ENCODE assay signal across 22 mouse cellular contexts in genomic region chr6:125240617-125241016, GRCm38 (mm10). TPM values are rescaled to one million over a fixed set of nuclear protein-coding genes. Genes with fewer than 3 reads are reported as not detected.
"Had no signal": no experiment of that assay in that cellular context is flagged by ENCODE, and none has a peak within 500 bp of the region (broad histone marks: within the 10 kb centered on the region; RNA-seq: fewer than 3 reads in every experiment).

No protein-coding gene starts in this region.

- DNase-seq: liver, embryonic 13.5 days; liver, postnatal 0 days; lung, adult 2 months; lung, postnatal 14 days; lung, postnatal 36 days; right cerebral cortex, postnatal 14 days had no signal

- H3K27ac ChIP-seq: liver, embryonic 13.5 days; liver, embryonic 15.5 days; lung, embryonic 15.5 days; macrophage; midbrain, embryonic 12.5 days; midbrain, embryonic 15.5 days; neural tube, embryonic 12.5 days; stomach, embryonic 15.5 days; stomach, postnatal 0 days had no signal

- H3K4me3 ChIP-seq: liver, embryonic 13.5 days; liver, embryonic 15.5 days; lung, embryonic 15.5 days; megakaryocyte, embryonic 14.5 days; midbrain, embryonic 12.5 days; midbrain, embryonic 15.5 days; neural tube, embryonic 12.5 days; stomach, embryonic 15.5 days had no signal

- H3K4me2 ChIP-seq: liver, embryonic 11.5 days; liver, embryonic 13.5 days; liver, embryonic 15.5 days; lung, embryonic 15.5 days; midbrain, embryonic 12.5 days; midbrain, embryonic 15.5 days; neural tube, embryonic 12.5 days; stomach, embryonic 15.5 days had no signal

- H3K36me3 ChIP-seq: liver, embryonic 13.5 days; liver, embryonic 15.5 days; lung, embryonic 15.5 days; midbrain, embryonic 12.5 days; midbrain, embryonic 15.5 days; neural tube, embryonic 12.5 days; stomach, embryonic 15.5 days had no signal

- ATAC-seq: liver, postnatal 0 days; lung, postnatal 0 days; midbrain, embryonic 15.5 days had no signal

- H3K27me3 ChIP-seq: liver, embryonic 13.5 days; liver, embryonic 15.5 days; lung, embryonic 15.5 days; megakaryocyte, embryonic 14.5 days; midbrain, embryonic 12.5 days; midbrain, embryonic 15.5 days; neural tube, embryonic 12.5 days; stomach, embryonic 15.5 days had no signal

- H3K4me1 ChIP-seq: midbrain, embryonic 15.5 days; stomach, embryonic 15.5 days had no signal

- H3K9me3 ChIP-seq: liver, embryonic 13.5 days; liver, embryonic 15.5 days; lung, embryonic 15.5 days; midbrain, embryonic 12.5 days; midbrain, embryonic 15.5 days; neural tube, embryonic 12.5 days; stomach, embryonic 15.5 days had no signal

- H3K9ac ChIP-seq: liver, embryonic 13.5 days; liver, embryonic 15.5 days; liver, postnatal 0 days; lung, embryonic 15.5 days; midbrain, embryonic 12.5 days; midbrain, embryonic 15.5 days; neural tube, embryonic 12.5 days; stomach, embryonic 15.5 days had no signal

RNA-seq across cellular contexts. Expression of gene Cd27, which starts 3.8 kb away (rescaled TPM):
- total RNA-seq: midbrain, postnatal 0 days had no signal
- polyA plus RNA-seq: macrophage had no signal

RNA-seq across cellular contexts. Expression of gene Tuba3a, which starts 45.2 kb away (rescaled TPM):
- total RNA-seq: megakaryocyte progenitor cell, adult 5-6 weeks; midbrain, postnatal 0 days; monocyte, adult 5-6 weeks had no signal
- polyA plus RNA-seq: liver, embryonic 11.5 days; liver, embryonic 13.5 days; liver, embryonic 15.5 days; liver, postnatal 0 days; lung, postnatal 0 days; macrophage; midbrain, embryonic 12.5 days; midbrain, embryonic 15.5 days; midbrain, postnatal 0 days; neural tube, embryonic 14.5 days; spleen, adult 2 months had no signal
